In the genomic region with DNA sequence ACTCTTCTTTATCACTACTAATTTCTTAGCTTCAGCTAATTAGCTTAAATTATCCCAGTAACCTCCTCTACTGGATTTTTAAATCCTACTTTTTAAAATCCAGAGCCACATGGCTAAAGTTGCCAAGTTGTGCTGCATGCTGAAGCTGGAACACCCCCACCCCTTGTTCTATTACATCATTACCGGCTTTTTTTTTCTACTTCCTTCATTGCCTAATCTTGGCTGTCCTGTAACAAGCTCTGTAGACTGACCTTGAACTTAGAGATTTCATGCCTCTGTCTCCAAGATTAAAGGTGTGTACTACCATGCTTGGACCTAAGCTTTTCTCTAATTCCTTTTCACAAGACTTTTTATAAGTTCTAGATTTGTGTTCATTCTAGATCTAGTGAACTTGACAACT, we compare ENCODE assay signal across 33 mouse cellular contexts. TPM values are rescaled to one million over a fixed set of nuclear protein-coding genes. Genes with fewer than 3 reads are reported as not detected.
"Had no signal": no experiment of that assay in that cellular context is flagged by ENCODE, and none has a peak within 500 bp of the region (broad histone marks: within the 10 kb centered on the region; RNA-seq: fewer than 3 reads in every experiment).

No protein-coding gene starts in this region.

- DNase-seq: gastrocnemius, postnatal 14 days; gastrocnemius, postnatal 36 days; heart, adult 18-20 months; heart, postnatal 10 days; heart, postnatal 4 days; kidney, adult 18-20 months; kidney, adult 8-10 months; kidney, postnatal 10 days; kidney, postnatal 25 days; kidney, postnatal 4 days; liver had no signal

- H3K9me3 ChIP-seq: heart, embryonic 10.5 days; heart, embryonic 12.5 days; hindbrain, embryonic 10.5 days; hindbrain, embryonic 12.5 days; intestine, embryonic 15.5 days; limb, embryonic 10.5 days; limb, embryonic 12.5 days; liver, embryonic 12.5 days had no signal

- H3K4me1 ChIP-seq: heart, embryonic 10.5 days; heart, embryonic 12.5 days; hindbrain, embryonic 10.5 days; hindbrain, embryonic 12.5 days; intestine, embryonic 15.5 days; limb, embryonic 10.5 days; limb, embryonic 12.5 days; liver, embryonic 12.5 days had no signal

- H3K36me3 ChIP-seq: heart, embryonic 10.5 days; heart, embryonic 12.5 days; hindbrain, embryonic 10.5 days; hindbrain, embryonic 12.5 days; intestine, embryonic 15.5 days; limb, embryonic 10.5 days; limb, embryonic 12.5 days; liver, embryonic 12.5 days had no signal

- ATAC-seq: hindbrain, embryonic 16.5 days; inflammation-experienced regulatory T-cells, adult 6 months; intestine, embryonic 15.5 days; intestine, postnatal 0 days; liver, embryonic 12.5 days had no signal

- H3K9ac ChIP-seq: heart, embryonic 12.5 days; hindbrain, embryonic 12.5 days; hindbrain, embryonic 14.5 days; intestine, embryonic 15.5 days; limb, embryonic 12.5 days; liver, embryonic 12.5 days had no signal

- H3K4me2 ChIP-seq: heart, embryonic 12.5 days; hindbrain, embryonic 12.5 days; hindbrain, embryonic 14.5 days; intestine, embryonic 15.5 days; limb, embryonic 12.5 days; liver, embryonic 12.5 days had no signal

- H3K27ac ChIP-seq: heart, embryonic 10.5 days; hindbrain, embryonic 10.5 days; hindbrain, embryonic 12.5 days; hindbrain, embryonic 14.5 days; intestine, embryonic 15.5 days; layer of hippocampus, adult 2 months; left cerebral cortex, adult 2 months; limb, embryonic 10.5 days; limb, embryonic 12.5 days; liver, embryonic 12.5 days had no signal

- H3K27me3 ChIP-seq: heart, embryonic 12.5 days; hindbrain, embryonic 12.5 days; intestine, embryonic 15.5 days; limb, embryonic 12.5 days; liver, embryonic 12.5 days had no signal

- H3K4me3 ChIP-seq: heart, embryonic 10.5 days; heart, embryonic 12.5 days; hindbrain, embryonic 10.5 days; hindbrain, embryonic 12.5 days; intestine, embryonic 15.5 days; layer of hippocampus, adult 2 months; left cerebral cortex, adult 2 months; limb, embryonic 10.5 days; limb, embryonic 12.5 days; liver, embryonic 12.5 days had no signal

RNA-seq across cellular contexts. Expression of a gene that starts 32.2 kb away (rescaled TPM):
- total RNA-seq: gastrocnemius, adult 18-20 months; gastrocnemius, adult 8-10 months; gastrocnemius, postnatal 14 days; gastrocnemius, postnatal 36 days; layer of hippocampus, adult 2 months; layer of hippocampus, postnatal 10 days; layer of hippocampus, postnatal 25 days; left cerebral cortex, adult 2 months; left cerebral cortex, postnatal 14 days; left cerebral cortex, postnatal 36 days had no signal
- polyA plus RNA-seq: heart, embryonic 14.5 days; hindbrain, embryonic 14.5 days; hindbrain, embryonic 16.5 days; kidney, embryonic 16.5 days; limb, embryonic 10.5 days had no signal
